Mouse (Mus musculus) CH12.LX (cell line): ENCODE results near the gene Egln2. TPM values are rescaled to one million over a fixed set of nuclear protein-coding genes. Genes with fewer than 3 reads are reported as not detected.
A peak's percentile ranks its signal among the peaks of the same experiment; 100 is the strongest.

Source experiments
- DNase-seq: peaks from one replicate; pipeline ENCODE4 v3.0.0-alpha.2; 2013; ENCODE audit errors: extremely low read depth
- H3K27ac ChIP-seq: 2 replicates; pipeline ENCODE4 v1.5.1; 2012; ENCODE audit warnings: low read depth, mild to moderate bottlenecking, control low read depth, moderate library complexity; ENCODE audit not compliant: insufficient read depth
- H3K27me3 ChIP-seq: replicated peaks from 2 replicates; pipeline ENCODE3; 2012; ENCODE audit warnings: inconsistent platforms
- H3K36me3 ChIP-seq, 2 experiments: replicated peaks in 1 of 2; 2 replicates each; pipeline versions ENCODE3 to v1.6.1; 2012; ENCODE audit warnings: inconsistent platforms in 1 of 2, low read length in 1 of 2, mild to moderate bottlenecking in 1 of 2, mixed read lengths in 1 of 2, moderate library complexity in 1 of 2; ENCODE audit not compliant: control insufficient read depth in 1 of 2, insufficient read depth in 1 of 2
- H3K4me1 ChIP-seq, 2 experiments: 2 replicates each; pipeline ENCODE4 v1.6.1; 2012; ENCODE audit warnings: inconsistent platforms in 1 of 2, moderate library complexity in 1 of 2; ENCODE audit not compliant: insufficient read depth in 2 of 2, control insufficient read depth in 1 of 2
- H3K4me2 ChIP-seq: 2 replicates; pipeline ENCODE4 v1.6.1; 2012; ENCODE audit warnings: low read depth, mild to moderate bottlenecking, control low read depth; ENCODE audit not compliant: poor library complexity, insufficient read depth, severe bottlenecking
- H3K4me3 ChIP-seq, 3 experiments: fragments of 150-350 bp in 1 of 3; sonication (generic) in 1 of 3; replicated peaks in 1 of 3; 2 replicates each; pipeline versions ENCODE3 to v1.5.1; 2011 to 2012; ENCODE audit warnings: low read depth in 2 of 3, low read length in 2 of 3, mild to moderate bottlenecking in 2 of 3, moderate library complexity in 2 of 3, control low read depth in 1 of 3, improper control_type of control experiment in 1 of 3, inconsistent platforms in 1 of 3, mixed read lengths in 1 of 3; ENCODE audit not compliant: poor library complexity in 1 of 3
- H3K79me2 ChIP-seq: replicated peaks from 2 replicates; pipeline ENCODE4 v1.6.1; 2012; ENCODE audit warnings: mild to moderate bottlenecking, moderate library complexity; ENCODE audit not compliant: control insufficient read depth, poor library complexity, insufficient read depth, severe bottlenecking; ENCODE audit errors: extremely low read depth
- H3K9ac ChIP-seq: 2 replicates; pipeline ENCODE4 v1.6.1; 2012; ENCODE audit warnings: low read depth, mild to moderate bottlenecking, control low read depth, moderate library complexity; ENCODE audit not compliant: insufficient read depth
- H3K9me3 ChIP-seq: replicated peaks from 2 replicates; pipeline ENCODE3; 2012; ENCODE audit warnings: low read length, inconsistent platforms, mixed read lengths
- BHLHE40 ChIP-seq: IDR thresholded peaks from 2 replicates; pipeline ENCODE4 v1.6.1; 2011; ENCODE audit warnings: mild to moderate bottlenecking, low read depth, low read length, improper control_type of control experiment
- CHD1 ChIP-seq: IDR thresholded peaks from 2 replicates; pipeline ENCODE4 v1.6.1; 2012; ENCODE audit warnings: low read depth, low read length, improper control_type of control experiment, inconsistent platforms
- CHD2 ChIP-seq: IDR thresholded peaks from 2 replicates; pipeline ENCODE4 v1.6.1; 2011; ENCODE audit warnings: low read length, improper control_type of control experiment
- ELF1 ChIP-seq: IDR thresholded peaks from 2 replicates; pipeline ENCODE4 v1.6.1; 2014; ENCODE audit warnings: low read depth, mild to moderate bottlenecking, inconsistent platforms, low read length, improper control_type of control experiment
- EP300 ChIP-seq: IDR thresholded peaks from 2 replicates; pipeline ENCODE4 v1.6.1; 2011; ENCODE audit warnings: low read length, improper control_type of control experiment
- ETS1 ChIP-seq: conservative IDR thresholded peaks from 2 replicates; pipeline ENCODE4 v1.6.1; 2012; ENCODE audit warnings: low read depth, mild to moderate bottlenecking, inconsistent platforms, low read length, improper control_type of control experiment, moderate library complexity
- HCFC1 ChIP-seq: IDR thresholded peaks from 2 replicates; pipeline ENCODE4 v1.6.1; 2012; ENCODE audit warnings: low read depth, mild to moderate bottlenecking, inconsistent platforms, low read length, improper control_type of control experiment
- JUN ChIP-seq: IDR thresholded peaks from 2 replicates; pipeline ENCODE4 v1.6.1; 2011; ENCODE audit warnings: low read depth, mild to moderate bottlenecking, low read length, improper control_type of control experiment, moderate library complexity; ENCODE audit not compliant: insufficient read depth
- JUND ChIP-seq: conservative IDR thresholded peaks from 2 replicates; pipeline ENCODE4 v1.6.1; 2011; ENCODE audit warnings: low read depth, low read length, improper control_type of control experiment
- MAFK ChIP-seq: IDR thresholded peaks from 2 replicates; pipeline ENCODE4 v1.6.1; 2011; ENCODE audit warnings: low read length, improper control_type of control experiment; ENCODE audit not compliant: insufficient replicate concordance
- MAX ChIP-seq: IDR thresholded peaks from 2 replicates; pipeline ENCODE4 v1.6.1; 2011; ENCODE audit warnings: low read length, improper control_type of control experiment
- MEF2A ChIP-seq: IDR thresholded peaks from 2 replicates; pipeline ENCODE4 v1.6.1; 2014; ENCODE audit warnings: low read depth, mild to moderate bottlenecking, inconsistent platforms, low read length, improper control_type of control experiment, borderline replicate concordance
- MXI1 ChIP-seq: IDR thresholded peaks from 2 replicates; pipeline ENCODE4 v1.6.1; 2011; ENCODE audit warnings: mild to moderate bottlenecking, low read depth, low read length, improper control_type of control experiment
- MYC ChIP-seq: IDR thresholded peaks from 2 replicates; pipeline ENCODE4 v1.6.1; 2011; ENCODE audit warnings: low read depth, mild to moderate bottlenecking, improper control_type of control experiment, low read length
- NELFE ChIP-seq: IDR thresholded peaks from 2 replicates; pipeline ENCODE4 v1.6.1; 2011; ENCODE audit warnings: low read depth, low read length, improper control_type of control experiment
- POLR2A ChIP-seq: IDR thresholded peaks from 2 replicates; pipeline ENCODE4 v1.6.1; 2011; ENCODE audit warnings: low read depth, mild to moderate bottlenecking, improper control_type of control experiment, low read length
- POLR2AphosphoS2 ChIP-seq: IDR thresholded peaks from 2 replicates; pipeline ENCODE4 v1.6.1; 2011; ENCODE audit warnings: low read depth, low read length, improper control_type of control experiment
- SIN3A ChIP-seq: IDR thresholded peaks from 2 replicates; pipeline ENCODE4 v1.6.1; 2012; ENCODE audit warnings: low read length, improper control_type of control experiment, inconsistent platforms
- TCF12 ChIP-seq: IDR thresholded peaks from 2 replicates; pipeline ENCODE4 v1.6.1; 2014; ENCODE audit warnings: low read depth, mild to moderate bottlenecking, inconsistent platforms, low read length, improper control_type of control experiment
- UBTF ChIP-seq: IDR thresholded peaks from 2 replicates; pipeline ENCODE4 v1.6.1; 2012; ENCODE audit warnings: low read depth, mild to moderate bottlenecking, inconsistent platforms, low read length, improper control_type of control experiment, moderate library complexity
- USF1 ChIP-seq: IDR thresholded peaks from 2 replicates; pipeline ENCODE4 v1.6.1; 2014; ENCODE audit warnings: low read depth, mild to moderate bottlenecking, inconsistent platforms, low read length, improper control_type of control experiment
- ZMIZ1 ChIP-seq: IDR thresholded peaks from 2 replicates; pipeline ENCODE4 v1.6.1; 2012; ENCODE audit warnings: low read depth, mild to moderate bottlenecking, inconsistent platforms, low read length, improper control_type of control experiment
- dilution Hi-C: fragments of 300-500 bp; cut with MboI; formaldehyde crosslinking; loops from 2 replicates; pipeline ENCODE4 v1.14.3; 2020; ENCODE audit warnings: low sequenced_read_pairs; ENCODE audit not compliant: extremely low pct_unique_long_range_greater_than_20kb, extremely low pct_ligation_motif_present
- in situ Hi-C: fragments of 300-500 bp; cut with MboI; formaldehyde crosslinking; loops from 3 replicates; pipeline ENCODE4 v1.14.3; 2019; ENCODE audit warnings: low sequenced_read_pairs, low pct_ligation_motif_present, low pct_unique_long_range_greater_than_20kb, mixed read lengths
- polyA plus RNA-seq: library from polyadenylated mRNA; unstranded; fragments of >175 nt; gene quantifications from 2 replicates; pipeline ENCODE4 v1.2.1, GENCODE M21; 2012; ENCODE audit warnings: low read depth; ENCODE audit not compliant: insufficient read length
- total RNA-seq, 2 experiments: library from RNA; depleted of rRNA; stranded (reverse); fragments of 300-350 nt in 1 of 2; fragments of >200 nt in 1 of 2; gene quantifications; 2 replicates each; pipeline ENCODE4 v1.2.3; 2012 to 2014

Gene Egln2
- total and polyA plus RNA-seq, 3 experiments = 37.9 to 115 (median 103) TPM

- Histone ChIP-seq H3K27ac (peak overlapping the region; percentile 17; the same call in 1 of the 2 replicates), H3K79me2 (peaks cover 48% of the 10 kb centered on the region), H3K4me1 (peaks cover 32 to 63% of the 10 kb centered on the region in 2 experiments), H3K4me2 (peak overlapping the region; percentile 77), H3K4me3 (peak overlapping the region in 2 of 3 experiments; percentile 86 to 92), H3K36me3 (peaks cover 35 to 69% of the 10 kb centered on the region in 2 experiments), H3K9ac (peak overlapping the region; percentile 90; the same call in 1 of the 2 replicates), H3K27me3 (no peaks in the 10 kb centered on the region), H3K9me3 (no peaks in the 10 kb centered on the region)
- in situ Hi-C loops = loop anchor here (5.0 kb wide), 1 partner anchor 64 kb away; the partner anchor contains the start of gene Itpkc
- TF ChIP-seq POLR2A = 0 out of 2 replicates have a peak, but pooled peaks have one; percentile 2
- TF ChIP-seq HCFC1 = no peak
- TF ChIP-seq CHD2 = no peak
- dilution Hi-C loops = no loop called here
- DNase-seq = no peak
Observed at GRCm38 (mm10) chr7:27162780-27163449, 3.7 kb downstream of the Egln2 start.

- in situ Hi-C loops = loop anchor here (5.0 kb wide), 1 partner anchor 66 kb away; the partner anchor contains the start of gene Itpkc
Observed at GRCm38 (mm10) chr7:27161744-27162143, 4.9 kb downstream of the Egln2 start.

More at GRCm38 (mm10) chr7:27161744-27162143, 4.9 kb downstream of the Egln2 start:
- Histone ChIP-seq H3K4me2 (peak overlapping the region; percentile 77), H3K27ac (peak overlapping the region; percentile 47; the same call in 1 of the 2 replicates), H3K4me3 (peak overlapping the region in 2 of 3 experiments; percentile 12 to 92), H3K9ac (no peak overlapping the region; the same call in 1 of the 2 replicates), H3K79me2 (peaks cover 48% of the 10 kb centered on the region), H3K36me3 (peaks cover 43 to 77% of the 10 kb centered on the region in 2 experiments), H3K4me1 (peaks cover 27 to 64% of the 10 kb centered on the region in 2 experiments)
- dilution Hi-C loops = no loop called here
- no peak for TF ChIP-seq POLR2AphosphoS2
- no peak for TF ChIP-seq TCF12
- no peak for TF ChIP-seq MAFK
- TF ChIP-seq MXI1 = peak; percentile 61; the same call in 1 of the 2 replicates
- peak; percentile 55 for TF ChIP-seq BHLHE40
- TF ChIP-seq HCFC1 = no peak
- peak; percentile 67 for TF ChIP-seq MAX
- TF ChIP-seq CHD1 = no peak
- peak; percentile 38; the same call in 1 of the 2 replicates for TF ChIP-seq JUN
- TF ChIP-seq NELFE = no peak
- 0 out of 2 replicates have a peak, but pooled peaks have one; percentile 59 for TF ChIP-seq MYC
- TF ChIP-seq USF1 = no peak
- TF ChIP-seq CHD2 = no peak
- TF ChIP-seq ELF1 = no peak
- TF ChIP-seq SIN3A = no peak; the same call in 1 of the 2 replicates
- peak; percentile 80 for TF ChIP-seq ETS1
- TF ChIP-seq MEF2A = 0 out of 2 replicates have a peak, but pooled peaks have one; percentile 26
- TF ChIP-seq ZMIZ1 = 0 out of 2 replicates have a peak, but pooled peaks have one; percentile 35
- TF ChIP-seq JUND = peak; percentile 77
- peak; percentile 48; the same call in 1 of the 2 replicates for TF ChIP-seq EP300
- TF ChIP-seq UBTF = no peak
- TF ChIP-seq, all 38 proteins: peak for 10
- H3K27me3 ChIP-seq = no peaks in the 10 kb centered on the region
- peak; percentile 85 for DNase-seq
- H3K9me3 ChIP-seq = no peaks in the 10 kb centered on the region
